Mouse (Mus musculus) stomach, postnatal 0 days (tissue): Measurements from ENCODE around the gene Gm44511. TPM values are rescaled to one million over a fixed set of nuclear protein-coding genes. Genes with fewer than 3 reads are reported as not detected.

Experiments
- ATAC-seq: fragments of 200-750 bp; cut with Nextera tagmentation; 2 replicates; pipeline ENCODE4 v1.8.0; 2017; ENCODE audit not compliant: low FRiP score, low TSS enrichment
- DNase-seq: peaks from one replicate; pipeline ENCODE4 v3.0.0-alpha.2; 2016; ENCODE audit warnings: low spot score
- H3K27ac ChIP-seq: fragments of 300-500 bp; sonication (generic); replicated peaks from 2 replicates; pipeline ENCODE4 v1.5.1; 2014; ENCODE audit warnings: mild to moderate bottlenecking, control low read depth
- H3K27me3 ChIP-seq: fragments of 300-500 bp; sonication (generic); 2 replicates; pipeline ENCODE4 v1.6.1; 2014; ENCODE audit warnings: low read length; ENCODE audit not compliant: control insufficient read depth, insufficient read depth
- H3K36me3 ChIP-seq: fragments of 300-500 bp; sonication (generic); 2 replicates; pipeline ENCODE4 v1.6.1; 2014; ENCODE audit warnings: low read length, mixed read lengths; ENCODE audit not compliant: control insufficient read depth, insufficient read depth
- H3K4me1 ChIP-seq: fragments of 300-500 bp; sonication (generic); replicated peaks from 2 replicates; pipeline ENCODE4 v1.6.1; 2014; ENCODE audit warnings: antibody characterized with exemption; ENCODE audit not compliant: control insufficient read depth, insufficient read depth
- H3K4me2 ChIP-seq: fragments of 300-500 bp; sonication (generic); replicated peaks from 2 replicates; pipeline ENCODE4 v1.6.1; 2014; ENCODE audit warnings: low read depth, mild to moderate bottlenecking, control low read depth, moderate library complexity
- H3K4me3 ChIP-seq: fragments of 300-500 bp; sonication (generic); 2 replicates; pipeline ENCODE4 v1.5.1; 2014; ENCODE audit warnings: low read depth, low read length, control low read depth
- H3K9ac ChIP-seq: fragments of 300-500 bp; sonication (generic); 2 replicates; pipeline ENCODE4 v1.6.1; 2014; ENCODE audit warnings: mild to moderate bottlenecking, low read length, control low read depth, mixed read lengths
- H3K9me3 ChIP-seq: fragments of 300-500 bp; sonication (generic); 2 replicates; pipeline ENCODE4 v1.6.1; 2016; ENCODE audit warnings: low read length; ENCODE audit not compliant: control insufficient read depth
- CTCF ChIP-seq: IDR thresholded peaks from 2 replicates; pipeline ENCODE4 v1.5.1; 2016; ENCODE audit warnings: antibody characterized with exemption, low read depth, mild to moderate bottlenecking, moderate library complexity
- EP300 ChIP-seq: optimal IDR thresholded peaks from 2 replicates; pipeline ENCODE3; 2016; ENCODE audit warnings: antibody characterized with exemption
- WGBS: fragments of 180-500 bp; shearing (Covaris S2); extraction: QIAGEN DNeasy Blood & Tissue Kit; methylation state at CpG from one replicate; pipeline ENCODE4 v1.1.7; 2014; 5-methylcytosine and 5-hydroxymethylcytosine counted together
- polyA plus RNA-seq: library from polyadenylated mRNA; unstranded; fragments of >200 nt; fragmentation: Nextera tagmentation; extraction: Ambion mirVana; gene quantifications from 2 replicates; pipeline ENCODE4 v1.2.1, GENCODE M21; 2015

Gene Gm44511
- polyA plus RNA-seq, 1 experiment from 2014 or later: not detected

DNA sequence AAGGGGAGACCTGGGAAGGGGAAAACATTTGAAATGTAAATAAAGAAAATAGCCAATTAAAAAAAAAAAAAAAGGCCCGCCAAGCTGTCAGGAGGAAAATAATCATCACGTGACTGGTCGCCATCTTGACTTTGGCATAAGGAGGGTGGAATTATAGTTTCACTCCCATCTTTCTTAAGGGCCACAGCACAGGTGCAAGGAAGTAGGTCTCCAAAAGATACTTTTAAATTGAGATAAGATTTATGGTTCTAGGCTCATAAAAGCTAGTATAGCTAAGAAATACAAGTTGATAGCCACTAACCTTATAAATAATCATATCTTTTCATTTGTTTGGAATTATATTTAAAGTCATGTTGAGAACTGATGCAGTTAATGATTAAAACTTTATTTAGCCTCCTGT is 28.8 kb upstream of the Gm44511 start:
- H3K9ac ChIP-seq: no peak overlapping the region
- H3K4me1 ChIP-seq: no peaks in the 10 kb centered on the region
- no peaks in the 10 kb centered on the region for H3K9me3 ChIP-seq
- no peaks in the 10 kb centered on the region for H3K36me3 ChIP-seq
- TF ChIP-seq EP300 (no peak), CTCF (no peak)
- ATAC-seq (no peak), DNase-seq (no peak)
- 91% methylated on average over 3 of the region's 3 CpGs for WGBS
- no peak overlapping the region for H3K4me3 ChIP-seq
- no peak overlapping the region for H3K27ac ChIP-seq
- no peaks in the 10 kb centered on the region for H3K27me3 ChIP-seq
- no peak overlapping the region for H3K4me2 ChIP-seq

DNA sequence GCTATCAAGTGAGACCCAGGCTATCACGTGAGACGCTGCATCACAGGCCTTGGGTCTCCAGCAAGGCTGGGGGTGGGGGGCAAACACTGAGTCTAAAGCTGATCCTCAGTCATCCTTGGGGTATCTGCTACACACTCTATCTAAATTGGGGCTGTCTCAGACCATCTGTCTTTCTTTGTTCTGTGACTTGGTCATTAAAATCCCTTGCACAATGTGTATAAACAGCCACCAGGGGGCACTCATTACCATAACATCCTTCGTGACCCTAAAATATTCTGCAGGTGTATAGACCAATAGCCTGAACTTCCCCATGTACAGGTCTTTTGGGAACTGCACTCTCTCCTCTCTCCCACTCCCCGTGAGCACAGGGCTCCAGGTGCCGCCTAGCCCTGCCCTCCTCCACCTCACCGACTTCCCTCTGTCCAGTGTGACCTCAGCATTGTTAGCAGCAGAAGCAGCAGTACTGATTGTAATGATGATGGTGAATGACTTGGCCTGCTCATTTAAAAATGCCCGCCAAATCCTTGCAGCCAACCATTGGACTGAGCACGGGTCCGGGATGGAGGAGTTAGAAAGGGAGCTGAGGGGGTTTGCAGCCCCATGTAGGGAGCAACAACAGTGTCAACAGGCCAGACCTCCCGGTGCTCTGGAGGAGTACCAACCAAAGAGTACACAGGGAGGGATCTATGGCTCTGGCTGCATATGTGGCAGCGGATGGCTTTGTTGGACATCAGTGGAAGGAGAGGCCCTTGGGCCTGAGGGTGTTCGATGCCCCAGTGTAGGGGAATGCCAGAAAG is 28.1 kb upstream of the Gm44511 start:
- Histone ChIP-seq H3K4me3 (no peak overlapping the region), H3K27me3 (no peaks in the 10 kb centered on the region), H3K36me3 (no peaks in the 10 kb centered on the region), H3K9ac (no peak overlapping the region), H3K27ac (no peak overlapping the region), H3K4me2 (no peak overlapping the region), H3K4me1 (no peaks in the 10 kb centered on the region), H3K9me3 (no peaks in the 10 kb centered on the region)
- DNase-seq (peak; percentile 66), ATAC-seq (peak; percentile 49)
- 53% methylated on average over 12 of the region's 12 CpGs for WGBS
- no peak for TF ChIP-seq EP300
- peak; percentile 86 for TF ChIP-seq CTCF

DNA sequence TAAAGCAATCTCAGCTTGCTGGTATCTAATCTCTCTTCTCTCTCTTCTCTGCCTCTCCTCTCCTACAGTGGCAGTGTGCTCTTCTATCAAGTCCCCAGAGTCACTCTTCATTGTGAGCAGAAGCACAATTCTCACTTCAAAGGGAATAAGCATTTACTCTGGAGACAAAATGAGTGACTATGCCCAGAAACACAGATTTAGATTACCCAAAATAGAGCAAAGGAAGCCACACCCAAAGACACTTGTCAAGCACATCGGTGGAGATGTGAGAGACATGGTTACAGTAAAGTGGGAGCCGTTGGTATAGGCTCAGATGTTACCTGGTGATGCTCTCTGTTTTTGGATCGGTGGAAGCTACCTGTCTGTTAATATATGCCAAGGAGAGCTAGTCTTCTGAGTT is 26.7 kb upstream of the Gm44511 start:
- no peak overlapping the region for H3K27ac ChIP-seq
- 74% methylated on average over 3 of the region's 3 CpGs for WGBS
- H3K27me3 ChIP-seq: no peaks in the 10 kb centered on the region
- H3K36me3 ChIP-seq: no peaks in the 10 kb centered on the region
- no peak overlapping the region for H3K9ac ChIP-seq
- no peak overlapping the region for H3K4me2 ChIP-seq
- H3K4me3 ChIP-seq: no peak overlapping the region
- no peaks in the 10 kb centered on the region for H3K4me1 ChIP-seq
- TF ChIP-seq EP300 (no peak), CTCF (no peak)
- DNase-seq (no peak), ATAC-seq (no peak)
- no peaks in the 10 kb centered on the region for H3K9me3 ChIP-seq

DNA sequence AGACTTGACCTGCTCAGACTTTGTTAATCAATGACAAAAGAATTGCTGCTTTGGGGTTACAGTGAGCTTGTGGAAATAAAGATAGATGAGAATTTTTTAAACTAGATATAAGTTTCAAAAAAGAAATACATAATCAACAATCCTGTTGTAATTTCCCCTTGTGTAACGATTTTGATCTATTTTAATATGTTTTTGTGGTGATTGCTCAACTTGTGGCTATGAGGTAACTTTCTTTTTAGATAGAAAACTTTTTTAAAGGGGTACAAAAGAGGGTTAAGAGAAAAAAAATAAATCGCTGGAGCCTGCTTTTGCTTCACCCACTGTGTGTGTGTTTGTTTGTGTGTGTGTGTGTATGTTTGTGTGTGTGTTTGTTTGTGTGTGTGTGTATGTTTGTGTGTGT is 25.0 kb upstream of the Gm44511 start:
- 73% methylated on average over 2 of the region's 2 CpGs for WGBS

DNA sequence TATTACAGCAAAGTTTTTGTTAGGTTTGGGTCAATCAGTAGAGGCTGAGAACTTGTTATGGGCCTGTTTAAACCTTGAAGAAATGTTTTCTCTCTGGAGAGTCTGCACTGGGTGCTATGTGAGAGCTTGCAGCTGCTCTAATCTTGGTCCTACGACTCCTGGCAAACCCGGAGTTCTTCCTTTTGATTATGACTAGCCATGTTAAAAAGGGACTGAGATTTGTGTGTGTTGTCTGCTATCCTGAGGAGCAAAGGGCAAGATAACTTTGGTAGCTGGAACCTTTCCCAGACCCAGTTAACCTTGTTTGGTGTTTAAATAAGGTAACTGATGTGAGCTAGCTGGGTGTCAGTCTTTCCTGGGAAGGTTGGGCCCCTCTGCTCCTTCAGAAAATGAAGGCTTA is 24.6 kb upstream of the Gm44511 start:
- no peak overlapping the region for H3K27ac ChIP-seq
- H3K36me3 ChIP-seq: no peaks in the 10 kb centered on the region
- no peak overlapping the region for H3K9ac ChIP-seq
- ATAC-seq (no peak), DNase-seq (no peak)
- H3K9me3 ChIP-seq: no peaks in the 10 kb centered on the region
- TF ChIP-seq EP300: no peak
- no peak for TF ChIP-seq CTCF
- no peaks in the 10 kb centered on the region for H3K27me3 ChIP-seq
- no peak overlapping the region for H3K4me3 ChIP-seq
- no peaks in the 10 kb centered on the region for H3K4me1 ChIP-seq
- 22% methylated on average over 2 of the region's 2 CpGs for WGBS
- no peak overlapping the region for H3K4me2 ChIP-seq

More for the DNA sequence above, 25.0 kb upstream of the Gm44511 start:
- H3K9ac ChIP-seq: no peak overlapping the region
- no peak overlapping the region for H3K27ac ChIP-seq
- no peaks in the 10 kb centered on the region for H3K9me3 ChIP-seq
- no peak overlapping the region for H3K4me3 ChIP-seq
- no peaks in the 10 kb centered on the region for H3K27me3 ChIP-seq
- H3K4me2 ChIP-seq: no peak overlapping the region
- no peaks in the 10 kb centered on the region for H3K4me1 ChIP-seq
- no peaks in the 10 kb centered on the region for H3K36me3 ChIP-seq
- no peak for ATAC-seq
- DNase-seq: no peak
- TF ChIP-seq EP300 (no peak), CTCF (no peak)

DNA sequence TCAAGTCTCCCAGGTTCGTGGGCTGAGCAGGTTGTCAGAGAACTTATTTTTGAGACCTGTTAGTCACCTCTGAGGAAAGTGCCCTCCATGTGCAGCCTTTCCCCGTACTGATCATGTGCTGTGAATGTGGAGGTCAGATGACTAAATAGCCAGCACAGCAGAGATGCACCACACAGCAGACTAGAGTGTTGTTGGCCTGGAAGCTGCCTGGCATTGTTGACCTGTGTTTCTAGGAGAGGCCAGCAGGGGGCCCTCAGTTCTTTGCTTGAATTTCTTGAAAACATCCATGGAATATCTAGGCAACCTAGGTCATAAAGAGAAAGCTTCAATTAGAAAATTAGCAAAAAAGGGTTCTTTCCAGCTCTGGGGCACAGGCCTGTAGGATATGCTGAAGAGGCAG is 23.8 kb upstream of the Gm44511 start:
- Histone ChIP-seq H3K4me1 (no peaks in the 10 kb centered on the region), H3K4me2 (no peak overlapping the region), H3K9me3 (no peaks in the 10 kb centered on the region), H3K27me3 (no peaks in the 10 kb centered on the region), H3K27ac (no peak overlapping the region), H3K9ac (no peak overlapping the region), H3K36me3 (no peaks in the 10 kb centered on the region), H3K4me3 (no peak overlapping the region)
- 52% methylated on average over 2 of the region's 2 CpGs for WGBS
- ATAC-seq (peak; percentile 43; the same call in 1 of the 2 replicates), DNase-seq (peak; percentile 76)
- TF ChIP-seq EP300 (no peak), CTCF (peak; percentile 83)
